Mouse (Mus musculus) liver, postnatal 0 days (tissue): ENCODE data around the gene Serpina3j.

Experiments
- CTCF ChIP-seq: sonication (generic); IDR thresholded peaks from 2 replicates; pipeline ENCODE4 v1.5.1; 2016; ENCODE audit warnings: antibody characterized with exemption, low read depth
- EP300 ChIP-seq: IDR thresholded peaks from 2 replicates; pipeline ENCODE4 v1.6.1; 2016; ENCODE audit warnings: antibody characterized with exemption, low read depth, mild to moderate bottlenecking

DNA sequence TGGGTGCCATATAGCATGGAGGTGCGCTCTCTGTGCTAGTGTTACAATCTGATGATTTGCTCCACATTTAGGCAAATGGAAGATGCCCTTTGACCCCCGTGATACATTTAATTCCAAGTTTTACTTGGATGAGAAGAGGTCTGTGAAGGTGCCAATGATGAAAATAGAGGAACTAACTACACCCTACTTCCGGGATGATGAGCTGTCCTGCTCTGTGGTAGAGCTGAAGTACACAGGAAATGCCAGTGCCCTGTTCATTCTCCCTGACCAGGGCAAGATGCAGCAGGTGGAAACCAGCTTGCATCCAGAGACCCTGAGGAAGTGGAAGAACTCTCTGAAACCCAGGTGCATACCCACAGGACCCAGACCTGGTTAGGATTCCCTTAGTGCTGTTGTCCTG lies 48.0 kb upstream of the Serpina3j start:
- TF ChIP-seq CTCF (no peak), EP300 (no peak)
